Mouse (Mus musculus) liver, embryonic 16.5 days (tissue): ENCODE measurements around the gene Exo5. TPM values are rescaled to one million over a fixed set of nuclear protein-coding genes. Genes with fewer than 3 reads are reported as not detected.

Source experiments
- ATAC-seq: fragments of 200-750 bp; cut with Nextera tagmentation; 2 replicates; pipeline ENCODE4 v1.8.0; 2017; ENCODE audit warnings: low read depth, mild to moderate bottlenecking, moderate number of reproducible peaks, moderate library complexity
- H3K27ac ChIP-seq: fragments of 300-500 bp; sonication (generic); 2 replicates; pipeline ENCODE4 v1.5.1; 2014; ENCODE audit warnings: mild to moderate bottlenecking, low read length
- H3K27me3 ChIP-seq: fragments of 300-500 bp; sonication (generic); 2 replicates; pipeline ENCODE4 v1.6.1; 2014; ENCODE audit warnings: low read depth, low read length, mixed read lengths; ENCODE audit not compliant: control insufficient read depth, insufficient read depth
- H3K36me3 ChIP-seq: fragments of 300-500 bp; sonication (generic); 2 replicates; pipeline ENCODE4 v1.6.1; 2014; ENCODE audit warnings: mild to moderate bottlenecking; ENCODE audit not compliant: control insufficient read depth, insufficient read depth
- H3K4me1 ChIP-seq: fragments of 300-500 bp; sonication (generic); 2 replicates; pipeline ENCODE4 v1.6.1; 2014; ENCODE audit warnings: low read depth, low read length, mixed read lengths; ENCODE audit not compliant: control insufficient read depth
- H3K4me2 ChIP-seq: fragments of 300-500 bp; sonication (generic); 2 replicates; pipeline ENCODE4 v1.6.1; 2014; ENCODE audit warnings: low read depth, low read length, mixed read lengths
- H3K4me3 ChIP-seq: fragments of 300-500 bp; sonication (generic); 2 replicates; pipeline ENCODE4 v1.5.1; 2014; ENCODE audit warnings: low read depth, mild to moderate bottlenecking, low read length
- H3K9ac ChIP-seq: fragments of 300-500 bp; sonication (generic); 2 replicates; pipeline ENCODE4 v1.6.1; 2014; ENCODE audit warnings: low read depth, low read length
- H3K9me3 ChIP-seq: fragments of 300-500 bp; sonication (generic); replicated peaks from 2 replicates; pipeline ENCODE4 v1.6.1; 2016; ENCODE audit warnings: low read length; ENCODE audit not compliant: control insufficient read depth
- WGBS: fragments of 180-500 bp; shearing (Covaris S2); extraction: QIAGEN DNeasy Blood & Tissue Kit; methylation state at CpG from one replicate; pipeline ENCODE4 v1.1.7; 2014; ENCODE audit not compliant: insufficient replicate concordance; 5-methylcytosine and 5-hydroxymethylcytosine counted together
- microRNA-seq: library from miRNA; unstranded; fragments of <30 nt; microRNA quantifications from one replicate; pipeline ENCODE4, GENCODE M21; 2016
- polyA plus RNA-seq: library from polyadenylated mRNA; unstranded; fragments of >200 nt; fragmentation: Nextera tagmentation; extraction: Ambion mirVana; gene quantifications from 2 replicates; pipeline ENCODE4 v1.2.1, GENCODE M21; 2015

The Exo5 gene
- polyA plus RNA-seq, 1 experiment from 2014 or later: 5.7 TPM

DNA sequence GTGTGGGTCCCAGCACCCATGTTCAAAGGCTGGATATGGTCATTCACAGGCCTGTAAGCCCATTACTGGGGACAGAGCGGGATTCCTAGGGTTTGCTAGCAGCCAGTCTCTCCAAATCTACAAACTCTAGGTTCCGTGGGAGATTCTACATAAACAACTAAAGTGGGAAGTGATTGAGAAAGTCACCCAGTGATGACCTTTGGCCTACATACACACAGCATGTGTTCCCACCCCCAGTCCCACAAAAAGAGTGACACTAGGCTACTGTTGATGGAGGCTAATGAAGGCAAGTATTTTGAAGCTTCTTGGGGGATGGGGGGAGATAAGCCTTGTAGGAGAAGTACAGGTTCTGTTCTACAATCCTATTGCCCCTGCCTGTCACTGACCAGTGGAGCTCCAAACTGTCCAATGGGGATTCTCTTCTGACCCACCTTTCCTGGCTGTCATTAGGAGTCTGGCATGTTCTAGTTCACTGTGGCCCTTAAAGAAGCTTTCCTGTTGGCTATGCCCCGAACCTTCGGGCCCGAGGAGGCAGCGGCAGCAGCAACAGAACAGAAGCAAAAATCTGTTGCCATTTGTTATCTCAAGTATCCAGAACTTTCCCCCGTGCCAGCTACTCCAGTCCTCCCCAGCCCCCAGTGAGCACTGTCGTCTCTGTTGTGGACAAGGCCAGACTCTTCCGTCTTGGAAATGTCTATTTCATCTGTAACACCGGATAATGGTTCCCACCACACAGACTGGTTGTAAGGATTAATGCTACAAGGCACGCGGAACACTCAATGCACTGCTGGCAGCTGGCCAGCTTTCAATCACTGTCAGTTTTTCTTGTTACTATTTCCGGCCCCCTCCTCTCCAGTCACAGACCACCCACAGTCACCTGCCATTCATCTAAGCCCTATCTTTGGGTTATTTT lies 39.4 kb downstream of the Exo5 start:
- no peak overlapping the region for H3K4me2 ChIP-seq
- H3K4me3 ChIP-seq: no peak overlapping the region
- 45% methylated on average over 13 of the region's 13 CpGs for WGBS
- H3K9ac ChIP-seq: no peak overlapping the region
- ATAC-seq: no peak
- H3K36me3 ChIP-seq: no peaks in the 10 kb centered on the region
- H3K4me1 ChIP-seq: no peaks in the 10 kb centered on the region
- no peaks in the 10 kb centered on the region for H3K9me3 ChIP-seq
- H3K27ac ChIP-seq: no peak overlapping the region
- no peaks in the 10 kb centered on the region for H3K27me3 ChIP-seq

DNA sequence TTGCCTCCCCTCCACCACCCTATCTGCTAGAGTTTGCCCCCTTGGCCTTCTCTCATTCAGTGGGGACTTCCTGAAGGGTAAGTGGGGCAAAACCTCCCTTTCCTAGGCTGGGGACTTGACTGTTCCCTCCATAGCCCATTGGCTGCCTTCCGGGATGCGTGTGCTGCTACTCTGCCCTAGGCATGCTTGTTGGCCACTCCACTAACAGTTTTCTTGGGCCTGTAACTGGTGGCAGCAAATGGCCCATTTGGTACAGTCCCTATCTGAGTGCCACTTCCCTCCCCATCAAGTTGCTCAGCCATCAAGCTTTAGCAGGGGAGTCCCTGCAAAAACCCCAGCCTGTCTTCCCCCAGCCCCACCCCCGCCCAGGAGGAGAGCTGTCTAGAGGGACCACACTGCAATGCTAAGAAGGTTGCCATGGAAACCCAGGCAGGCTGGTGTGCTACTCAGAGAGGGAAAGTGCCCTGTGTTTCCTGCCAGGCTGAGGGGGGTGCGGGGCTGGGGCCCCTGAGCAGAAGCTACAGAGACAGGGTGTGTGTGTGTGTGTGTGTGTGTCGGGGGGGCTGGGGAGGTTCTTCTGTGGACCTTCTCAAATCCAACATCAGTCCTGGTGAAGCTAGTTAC lies 42.7 kb downstream of the Exo5 start:
- 43% methylated on average over 5 of the region's 5 CpGs for WGBS
- Histone ChIP-seq H3K27ac (no peak overlapping the region), H3K9me3 (no peaks in the 10 kb centered on the region), H3K27me3 (no peaks in the 10 kb centered on the region), H3K36me3 (no peaks in the 10 kb centered on the region), H3K4me1 (no peaks in the 10 kb centered on the region), H3K4me3 (no peak overlapping the region), H3K9ac (no peak overlapping the region), H3K4me2 (no peak overlapping the region)
- ATAC-seq: no peak

DNA sequence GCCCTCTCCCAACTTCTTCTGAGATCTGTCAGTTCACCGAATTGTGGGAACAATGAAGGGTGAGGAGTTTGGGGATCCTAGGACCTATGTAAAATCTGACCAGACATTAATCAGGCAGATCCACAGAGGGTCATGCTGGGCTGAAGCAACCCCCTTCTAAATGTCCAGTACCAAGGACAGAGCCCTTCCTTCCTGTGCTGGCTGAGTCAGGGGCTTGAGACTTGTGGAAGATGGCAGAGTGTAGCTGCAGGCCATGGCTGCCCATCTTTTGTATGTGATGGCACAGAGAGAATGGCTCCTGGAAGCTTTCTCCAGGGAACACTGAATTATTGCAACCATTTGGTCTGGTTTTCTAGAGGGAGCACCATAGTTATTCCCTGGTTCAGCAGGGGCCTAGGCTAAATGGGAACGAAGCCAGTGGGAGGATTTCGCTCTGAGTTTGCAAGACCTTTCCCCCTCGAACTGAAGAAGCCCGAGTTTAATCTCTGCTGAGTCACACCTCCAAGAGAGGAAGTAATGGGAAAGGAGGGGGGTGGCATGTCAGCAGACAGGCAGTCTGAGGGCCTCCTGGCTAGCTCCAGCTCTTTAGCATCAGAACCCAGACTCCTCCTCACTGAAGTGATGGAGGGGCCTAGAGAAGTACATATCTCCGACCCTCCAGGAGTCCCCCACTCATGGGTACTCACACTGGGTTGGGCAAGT lies 43.9 kb downstream of the Exo5 start:
- H3K4me1 ChIP-seq: no peaks in the 10 kb centered on the region
- no peak overlapping the region for H3K27ac ChIP-seq
- no peaks in the 10 kb centered on the region for H3K27me3 ChIP-seq
- no peak overlapping the region for H3K4me2 ChIP-seq
- whole genome bisulfite sequencing: 24% methylated on average over 6 of the region's 6 CpGs
- no peaks in the 10 kb centered on the region for H3K9me3 ChIP-seq
- no peak overlapping the region for H3K9ac ChIP-seq
- no peak for ATAC-seq
- no peaks in the 10 kb centered on the region for H3K36me3 ChIP-seq
- H3K4me3 ChIP-seq: no peak overlapping the region

DNA sequence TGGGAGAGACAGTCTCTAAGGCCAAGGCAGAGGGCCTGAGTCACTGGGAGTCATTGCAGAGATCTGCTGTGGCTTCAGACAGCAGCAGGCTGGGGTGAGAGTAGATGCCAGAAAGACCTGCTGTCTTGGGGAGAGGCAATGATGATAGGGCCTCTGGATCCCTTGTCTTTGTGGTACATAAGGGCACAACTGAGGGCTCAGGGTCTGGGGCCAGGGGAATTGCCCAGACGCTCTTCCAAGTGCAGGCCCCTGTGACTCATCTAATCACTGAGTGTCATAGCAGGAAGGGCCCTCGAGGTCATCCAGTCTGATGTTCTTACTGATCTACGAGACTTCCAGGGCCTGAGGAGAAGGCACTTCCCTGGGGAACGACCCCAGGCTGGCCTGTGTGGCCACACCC lies 45.4 kb downstream of the Exo5 start:
- ATAC-seq: no peak
- no peaks in the 10 kb centered on the region for H3K27me3 ChIP-seq
- H3K4me2 ChIP-seq: no peak overlapping the region
- H3K9me3 ChIP-seq: no peaks in the 10 kb centered on the region
- H3K27ac ChIP-seq: no peak overlapping the region
- no peaks in the 10 kb centered on the region for H3K4me1 ChIP-seq
- H3K9ac ChIP-seq: no peak overlapping the region
- no peak overlapping the region for H3K4me3 ChIP-seq
- no peaks in the 10 kb centered on the region for H3K36me3 ChIP-seq
- 31% methylated on average over 4 of the region's 4 CpGs for WGBS

DNA sequence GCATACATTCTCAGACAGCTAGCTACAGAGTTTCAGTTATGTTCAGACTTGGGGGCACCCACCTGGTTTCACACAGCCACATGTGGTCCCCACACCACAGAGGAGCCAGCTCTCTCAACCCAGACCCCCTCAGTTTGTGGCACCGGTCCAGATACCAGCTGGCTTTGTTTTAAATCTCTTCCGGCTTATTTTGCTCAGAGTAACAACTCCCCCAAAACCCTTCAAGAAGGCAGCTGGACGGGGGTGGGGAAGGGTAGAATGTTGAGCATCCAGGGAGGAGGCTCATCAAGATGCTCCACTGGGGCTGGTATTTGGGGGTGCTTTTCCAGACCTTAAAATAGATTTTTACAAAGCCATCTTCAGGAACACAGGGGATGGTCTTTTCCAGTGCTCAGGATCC lies 46.1 kb downstream of the Exo5 start:
- no peaks in the 10 kb centered on the region for H3K36me3 ChIP-seq
- 72% methylated on average over 3 of the region's 3 CpGs for WGBS
- H3K9me3 ChIP-seq: no peaks in the 10 kb centered on the region

DNA sequence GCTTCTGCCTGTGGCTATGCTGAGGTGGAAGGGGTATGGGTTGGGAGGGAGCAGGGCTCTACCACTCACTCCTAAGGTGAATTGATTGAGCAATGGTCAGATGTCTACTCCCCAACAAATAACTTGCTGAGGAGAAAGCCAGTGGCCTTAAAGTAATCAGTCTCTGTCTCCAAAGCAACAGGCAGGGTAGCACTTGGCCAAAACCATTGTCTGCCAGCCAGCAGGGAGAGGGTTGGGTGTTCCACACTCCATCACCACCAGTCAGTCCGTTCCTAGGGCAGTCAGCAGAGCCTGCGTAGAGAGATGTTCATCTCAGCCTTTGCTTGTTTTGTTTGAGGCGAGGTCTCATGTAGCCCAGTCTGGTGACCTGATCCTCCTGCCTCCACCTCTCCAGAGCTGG lies 48.9 kb downstream of the Exo5 start:
- WGBS: 52% methylated on average over 3 of the region's 3 CpGs
- no peak overlapping the region for H3K4me3 ChIP-seq
- no peak overlapping the region for H3K27ac ChIP-seq
- no peaks in the 10 kb centered on the region for H3K36me3 ChIP-seq
- no peaks in the 10 kb centered on the region for H3K9me3 ChIP-seq
- no peaks in the 10 kb centered on the region for H3K4me1 ChIP-seq
- H3K27me3 ChIP-seq: no peaks in the 10 kb centered on the region
- no peak for ATAC-seq
- no peak overlapping the region for H3K9ac ChIP-seq
- no peak overlapping the region for H3K4me2 ChIP-seq

More for the DNA sequence above, 46.1 kb downstream of the Exo5 start:
- Histone ChIP-seq H3K27me3 (no peaks in the 10 kb centered on the region), H3K4me1 (no peaks in the 10 kb centered on the region), H3K4me2 (no peak overlapping the region), H3K4me3 (no peak overlapping the region), H3K9ac (no peak overlapping the region), H3K27ac (no peak overlapping the region)
- no peak for ATAC-seq

Small RNA genes lying within 50 kb of the gene (microRNA-seq; reads per million reads assigned to microRNA genes)
- not detected for gene Mir7015

Other genes starting within 250 kb of the Exo5 start
- gene Kcnq4, start 176.4 kb downstream of the Exo5 start, polyA plus RNA-seq: 0.05 and 0.14 TPM in 2 replicates
- 44.6 and 47.4 TPM in 2 replicates for gene Nfyc, start 93.4 kb downstream of the Exo5 start, polyA plus RNA-seq
- 0.21 and 0.25 TPM in 2 replicates for gene Rims3, start 70.2 kb downstream of the Exo5 start, polyA plus RNA-seq
- 1.6 TPM in 2 replicates for gene Zfp69, start 26.7 kb upstream of the Exo5 start, polyA plus RNA-seq
- 13.2 and 14.0 TPM in 2 replicates for gene Smap2, start 92.2 kb upstream of the Exo5 start, polyA plus RNA-seq
- 0.67 and 0.85 TPM in 2 replicates for gene Col9a2, start 114.4 kb upstream of the Exo5 start, polyA plus RNA-seq
- gene Zmpste24, start 173.2 kb upstream of the Exo5 start, polyA plus RNA-seq: 20.5 TPM in 2 replicates
- gene Tmco2, start 184.2 kb upstream of the Exo5 start, polyA plus RNA-seq: not detected in 2 replicates